Mouse (Mus musculus) midbrain, embryonic 10.5 days (tissue): ENCODE measurements around the gene Nf1. TPM values are rescaled to one million over a fixed set of nuclear protein-coding genes. Genes with fewer than 3 reads are reported as not detected.

Experiments
- DNase-seq: peaks from one replicate; pipeline ENCODE4 v3.0.0-alpha.2; 2017; ENCODE audit warnings: low spot score
- H3K27ac ChIP-seq: fragments of 300-500 bp; sonication (generic); replicated peaks from 2 replicates; pipeline ENCODE4 v1.5.1; 2016; ENCODE audit warnings: mild to moderate bottlenecking
- H3K27me3 ChIP-seq: fragments of 300-500 bp; sonication (generic); 2 replicates; pipeline ENCODE4 v1.6.1; 2016; ENCODE audit warnings: low read depth, mild to moderate bottlenecking; ENCODE audit not compliant: poor library complexity, severe bottlenecking
- H3K36me3 ChIP-seq: fragments of 300-500 bp; sonication (generic); 2 replicates; pipeline ENCODE4 v1.6.1; 2016; ENCODE audit warnings: mild to moderate bottlenecking, moderate library complexity
- H3K4me1 ChIP-seq: fragments of 300-500 bp; sonication (generic); 2 replicates; pipeline ENCODE4 v1.6.1; 2016
- H3K4me3 ChIP-seq: fragments of 300-500 bp; sonication (generic); 2 replicates; pipeline ENCODE4 v1.5.1; 2016; ENCODE audit warnings: mild to moderate bottlenecking, moderate library complexity
- H3K9me3 ChIP-seq: fragments of 300-500 bp; sonication (generic); replicated peaks from 2 replicates; pipeline ENCODE4 v1.6.1; 2016; ENCODE audit warnings: mild to moderate bottlenecking
- WGBS: fragments of 180-500 bp; shearing (Covaris S2); methylation state at CpG from one replicate; pipeline ENCODE4 v1.1.7; 2016; 5-methylcytosine and 5-hydroxymethylcytosine counted together
- polyA plus RNA-seq: library from polyadenylated mRNA; unstranded; fragments of >200 nt; fragmentation: Nextera tagmentation; extraction: Ambion mirVana; gene quantifications from 2 replicates; pipeline ENCODE4 v1.2.1, GENCODE M21; 2016

Nf1 gene
- polyA plus RNA-seq, 1 experiment from 2014 or later, result 6.7 TPM

DNA sequence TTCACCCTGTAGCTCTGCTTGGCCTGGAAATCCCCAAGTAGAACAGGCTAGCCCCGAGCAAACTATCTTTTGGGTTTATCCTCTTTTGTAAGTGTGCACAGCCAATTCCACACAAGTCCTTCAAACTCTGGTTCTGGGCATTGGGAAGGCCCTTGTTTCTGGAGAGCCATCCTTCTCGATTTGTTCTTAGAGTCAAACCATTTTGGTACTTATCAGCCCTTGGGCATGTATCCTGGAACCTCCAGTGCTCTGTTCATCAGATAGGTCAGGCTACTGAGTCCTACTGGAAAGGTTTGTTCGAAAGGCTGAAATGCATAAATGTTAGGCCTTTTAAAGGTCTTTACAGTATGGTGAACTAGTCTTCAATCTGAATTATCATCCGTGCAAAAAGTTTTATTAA is 872 bp upstream of the Nf1 start:
- Histone ChIP-seq H3K27me3 (0 out of 2 replicates have a peak, but pooled peaks cover 5% of the 10 kb centered on the region), H3K4me1 (peaks cover 26% of the 10 kb centered on the region), H3K36me3 (peaks cover 19% of the 10 kb centered on the region), H3K27ac (peak overlapping the region; percentile 100), H3K9me3 (peaks cover 6% of the 10 kb centered on the region; the same call in 1 of the 2 replicates), H3K4me3 (peak overlapping the region; percentile 100)
- no peak for DNase-seq
- WGBS, result 48% methylated on average over 4 of the region's 4 CpGs

DNA sequence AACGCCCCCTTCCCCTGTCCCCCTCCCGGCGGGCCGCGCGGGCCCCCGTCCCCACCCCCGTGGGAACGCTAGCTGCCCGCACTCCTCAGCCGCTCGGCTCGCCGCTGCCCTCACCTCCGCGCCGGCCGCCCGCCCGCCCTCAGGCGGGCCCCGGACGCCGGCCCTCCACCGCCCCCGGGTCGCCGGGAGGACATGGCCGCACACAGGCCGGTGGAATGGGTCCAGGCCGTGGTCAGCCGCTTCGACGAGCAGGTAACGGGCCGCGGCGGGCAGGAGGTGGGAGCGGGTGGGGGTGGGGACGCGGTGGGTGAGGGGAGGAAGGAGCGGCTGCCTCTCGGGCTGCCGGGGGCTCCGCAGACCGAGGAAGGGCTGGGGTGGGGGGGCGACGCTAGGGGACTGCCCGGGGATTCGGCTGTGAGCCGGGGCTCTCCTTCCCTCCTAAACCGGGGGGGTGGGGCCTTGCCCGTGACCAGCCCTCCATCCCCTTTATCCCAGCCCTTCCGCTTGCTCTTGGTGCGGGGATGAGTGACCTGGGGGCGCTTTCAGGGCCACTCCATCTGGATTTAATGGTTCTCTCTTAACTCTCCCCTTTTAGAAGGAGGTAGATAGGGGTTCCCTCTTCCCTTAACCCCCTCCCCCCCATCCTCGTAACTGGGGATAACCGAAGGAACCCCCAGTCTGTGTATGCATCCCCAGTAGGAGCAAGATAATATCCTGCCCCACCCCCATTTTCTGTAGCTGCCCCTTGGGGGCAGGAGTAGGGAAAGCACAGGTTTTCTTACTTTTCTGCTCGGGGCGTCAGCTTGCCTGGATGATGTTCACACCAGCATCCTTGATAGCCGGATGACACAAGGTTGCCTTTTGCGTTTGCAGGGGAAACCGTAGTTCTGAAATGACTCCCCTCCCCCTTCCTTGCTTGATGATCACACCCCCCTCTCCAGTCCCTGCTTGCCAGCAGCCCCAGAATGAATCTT is 602 bp downstream of the Nf1 start:
- peak; percentile 65 for DNase-seq
- 1% methylated on average over 47 of the region's 63 CpGs for WGBS
- H3K4me1 ChIP-seq, result peaks cover 26% of the 10 kb centered on the region
- H3K36me3 ChIP-seq, result peaks cover 33% of the 10 kb centered on the region
- H3K9me3 ChIP-seq, result peaks cover 6% of the 10 kb centered on the region; the same call in 1 of the 2 replicates
- H3K4me3 ChIP-seq, result peak overlapping the region; percentile 100
- 0 out of 2 replicates have a peak, but pooled peaks cover 5% of the 10 kb centered on the region for H3K27me3 ChIP-seq
- peak overlapping the region; percentile 100 for H3K27ac ChIP-seq

DNA sequence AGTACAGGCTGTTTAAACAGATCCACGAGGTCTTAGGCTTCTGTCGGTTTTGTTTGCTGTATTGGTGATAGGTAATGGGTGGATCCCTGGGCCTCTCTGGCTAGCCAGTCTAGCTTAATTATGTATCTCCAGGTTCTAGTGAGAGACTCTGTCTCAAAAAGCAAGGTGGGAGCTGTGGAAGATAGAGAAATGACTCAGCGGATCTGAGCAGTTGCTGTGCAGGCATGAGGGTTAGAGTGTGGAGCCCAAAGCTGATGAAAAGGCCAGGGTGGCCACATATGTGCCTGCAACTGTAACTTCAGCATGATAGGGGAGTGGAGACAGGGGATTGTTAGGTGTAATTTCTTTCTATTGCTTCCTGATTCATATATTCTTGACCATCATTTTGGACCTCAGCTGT is 17.5 kb downstream of the Nf1 start:
- no peaks in the 10 kb centered on the region for H3K9me3 ChIP-seq
- H3K4me3 ChIP-seq, result no peak overlapping the region
- no peaks in the 10 kb centered on the region for H3K27me3 ChIP-seq
- 88% methylated on average over 3 of the region's 3 CpGs for WGBS
- H3K36me3 ChIP-seq, result 0 out of 2 replicates have a peak, but pooled peaks cover 9% of the 10 kb centered on the region
- H3K27ac ChIP-seq, result no peak overlapping the region
- no peak for DNase-seq
- H3K4me1 ChIP-seq, result no peaks in the 10 kb centered on the region

DNA sequence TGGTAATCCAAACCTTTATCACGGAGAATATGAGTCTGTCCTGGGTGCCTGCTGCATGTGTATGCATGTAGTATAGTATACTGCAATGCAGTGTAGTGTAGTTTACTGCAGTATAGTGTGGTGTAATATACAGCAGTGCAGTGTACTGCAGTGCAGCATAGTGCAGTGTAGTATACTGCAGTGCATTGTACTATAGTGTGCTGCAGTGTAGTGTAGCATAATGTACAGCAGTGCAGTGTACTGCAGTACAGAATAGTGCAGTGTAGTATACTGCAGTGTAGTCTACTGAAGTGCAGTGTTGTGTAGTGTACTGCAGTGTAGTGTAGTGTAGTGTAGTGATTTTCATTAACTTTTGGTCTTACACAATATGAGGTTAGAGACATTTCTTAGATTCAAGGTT is 17.9 kb downstream of the Nf1 start:
- 96% methylated on average over 1 of the region's 1 CpGs for WGBS
- no peak overlapping the region for H3K27ac ChIP-seq
- no peaks in the 10 kb centered on the region for H3K27me3 ChIP-seq
- H3K36me3 ChIP-seq, result 0 out of 2 replicates have a peak, but pooled peaks cover 9% of the 10 kb centered on the region
- no peaks in the 10 kb centered on the region for H3K4me1 ChIP-seq
- no peak overlapping the region for H3K4me3 ChIP-seq
- DNase-seq, result no peak
- H3K9me3 ChIP-seq, result no peaks in the 10 kb centered on the region

DNA sequence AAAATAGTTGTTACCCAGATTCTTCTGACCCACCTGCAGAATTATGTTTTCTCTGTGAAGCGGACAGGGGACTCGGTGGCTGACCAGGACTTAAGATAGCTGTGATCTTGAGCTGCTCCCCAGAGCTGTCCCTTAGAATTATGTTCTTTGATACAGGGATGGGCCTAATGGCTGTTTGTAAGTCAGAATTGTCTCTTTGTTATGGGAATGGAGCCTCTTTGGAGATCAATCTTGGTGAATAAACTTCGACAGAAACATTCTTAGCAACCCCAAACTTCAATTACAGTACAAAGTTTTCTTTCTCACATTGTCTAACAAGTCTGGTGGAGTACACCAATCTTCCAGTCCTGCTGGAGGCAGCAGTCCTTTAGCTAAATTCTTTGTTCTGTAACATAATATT is 25.5 kb downstream of the Nf1 start:
- H3K27me3 ChIP-seq, result no peaks in the 10 kb centered on the region
- no peak overlapping the region for H3K27ac ChIP-seq
- H3K4me1 ChIP-seq, result peaks cover 14% of the 10 kb centered on the region
- DNase-seq, result no peak
- peaks cover 9% of the 10 kb centered on the region; the same call in 1 of the 2 replicates for H3K36me3 ChIP-seq
- no peak overlapping the region for H3K4me3 ChIP-seq
- H3K9me3 ChIP-seq, result 0 out of 2 replicates have a peak, but pooled peaks cover 3% of the 10 kb centered on the region
- 92% methylated on average over 3 of the region's 3 CpGs for WGBS

DNA sequence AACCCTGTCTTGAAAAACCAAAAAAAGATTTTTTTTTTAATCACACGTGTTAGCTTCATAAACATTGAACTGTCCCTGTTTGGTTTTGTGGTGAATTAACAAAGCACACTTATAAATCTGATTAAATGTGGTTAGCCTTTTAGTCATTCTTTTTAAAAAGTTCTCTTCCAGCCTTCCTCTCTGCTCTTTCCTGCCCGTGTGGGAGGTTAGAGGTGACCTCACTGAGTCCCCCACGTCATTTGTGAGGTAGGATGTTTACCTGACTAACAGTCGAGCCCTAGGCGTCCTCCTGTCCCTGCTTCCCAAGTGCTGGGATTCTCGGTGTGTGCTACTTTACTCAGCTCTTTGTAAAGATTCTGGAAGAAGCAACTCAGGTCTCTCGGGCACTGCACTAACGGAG is 26.8 kb downstream of the Nf1 start:
- WGBS, result 55% methylated on average over 8 of the region's 8 CpGs
- Histone ChIP-seq H3K27ac (no peak overlapping the region), H3K36me3 (peaks cover 16% of the 10 kb centered on the region), H3K9me3 (0 out of 2 replicates have a peak, but pooled peaks cover 3% of the 10 kb centered on the region), H3K27me3 (no peaks in the 10 kb centered on the region), H3K4me1 (peaks cover 14% of the 10 kb centered on the region), H3K4me3 (no peak overlapping the region)
- DNase-seq, result no peak

DNA sequence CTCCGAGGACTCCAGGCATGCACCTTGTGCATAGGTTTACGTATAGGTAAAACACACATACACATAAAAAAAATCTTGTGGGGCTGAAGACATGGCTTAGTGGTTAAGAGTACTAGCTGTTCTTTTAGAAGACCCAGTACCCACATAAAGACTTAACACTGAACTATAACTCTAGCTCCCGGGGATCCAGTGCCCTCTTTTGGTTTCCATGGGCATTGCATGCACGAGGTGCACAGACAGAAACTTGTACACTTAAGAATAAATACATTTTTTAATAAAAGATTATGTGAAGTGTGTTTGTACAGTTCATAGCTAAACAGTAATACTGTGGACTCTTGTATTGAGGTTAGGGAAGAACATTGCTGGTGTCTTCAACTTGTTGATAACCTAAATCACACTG is 33.5 kb downstream of the Nf1 start:
- H3K4me3 ChIP-seq, result no peak overlapping the region
- H3K9me3 ChIP-seq, result no peaks in the 10 kb centered on the region
- H3K27ac ChIP-seq, result no peak overlapping the region
- 93% methylated on average over 4 of the region's 4 CpGs for WGBS
- peaks cover 24% of the 10 kb centered on the region for H3K36me3 ChIP-seq
- DNase-seq, result no peak
- no peaks in the 10 kb centered on the region for H3K27me3 ChIP-seq
- H3K4me1 ChIP-seq, result no peaks in the 10 kb centered on the region

DNA sequence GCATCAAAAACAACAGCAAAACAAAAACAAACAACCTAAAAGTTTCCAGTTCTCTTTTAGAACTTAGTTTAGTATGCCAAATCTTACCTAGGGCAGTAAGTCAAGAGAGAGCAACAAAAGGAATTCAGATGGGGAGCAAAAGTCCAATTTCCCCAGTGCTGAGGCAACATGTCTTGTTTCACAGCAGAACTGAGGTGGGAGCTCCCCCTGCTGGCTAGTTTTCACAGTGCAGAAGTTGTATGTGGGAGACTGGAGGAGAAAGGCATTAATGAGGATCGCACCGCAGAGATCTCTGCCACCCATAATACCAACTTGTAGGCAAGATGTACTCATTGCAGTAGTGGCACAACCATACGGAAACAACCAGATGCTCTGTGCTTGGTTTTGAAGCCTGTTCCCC is 58.8 kb downstream of the Nf1 start:
- Histone ChIP-seq H3K27me3 (no peaks in the 10 kb centered on the region), H3K9me3 (no peaks in the 10 kb centered on the region), H3K36me3 (peaks cover 74% of the 10 kb centered on the region), H3K4me1 (no peaks in the 10 kb centered on the region), H3K27ac (no peak overlapping the region), H3K4me3 (no peak overlapping the region)
- DNase-seq, result peak; percentile 82
- 75% methylated on average over 3 of the region's 3 CpGs for WGBS

DNA sequence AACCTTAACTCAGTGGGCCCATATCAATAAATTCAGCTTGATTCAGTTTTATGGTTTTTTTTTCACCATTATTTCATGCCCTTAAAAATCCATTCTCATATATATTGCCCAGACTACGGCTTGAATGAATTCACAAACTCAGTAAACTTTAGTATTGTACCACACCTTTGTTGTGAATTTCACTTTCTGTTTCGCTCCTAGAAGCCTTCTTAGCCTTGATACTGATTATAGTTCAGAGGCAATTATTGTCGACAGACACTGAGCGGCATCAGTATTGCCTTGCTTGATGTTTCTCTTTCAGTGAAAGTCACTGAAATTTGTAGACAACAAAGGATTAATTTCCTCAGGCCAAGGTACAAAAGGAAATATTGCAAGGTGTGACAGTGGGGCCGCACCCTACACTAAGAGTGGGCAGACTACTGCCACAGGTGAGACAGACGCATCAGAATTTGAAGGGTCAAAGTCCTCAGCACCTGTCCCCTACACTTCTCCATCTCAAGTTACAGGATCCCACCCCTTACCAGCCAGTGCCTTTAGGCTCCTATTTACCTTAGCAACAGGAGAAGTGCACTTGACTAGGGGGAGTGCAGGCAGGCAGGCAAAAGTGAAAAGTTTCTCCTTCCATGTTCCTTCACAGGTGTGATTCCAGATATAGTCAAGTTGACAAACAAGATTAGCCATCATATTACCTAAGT is 64.3 kb downstream of the Nf1 start:
- no peak overlapping the region for H3K4me3 ChIP-seq
- peaks cover 84% of the 10 kb centered on the region for H3K36me3 ChIP-seq
- H3K4me1 ChIP-seq, result no peaks in the 10 kb centered on the region
- H3K27me3 ChIP-seq, result no peaks in the 10 kb centered on the region
- no peaks in the 10 kb centered on the region for H3K9me3 ChIP-seq
- H3K27ac ChIP-seq, result no peak overlapping the region
- no peak for DNase-seq
- 95% methylated on average over 6 of the region's 6 CpGs for WGBS

DNA sequence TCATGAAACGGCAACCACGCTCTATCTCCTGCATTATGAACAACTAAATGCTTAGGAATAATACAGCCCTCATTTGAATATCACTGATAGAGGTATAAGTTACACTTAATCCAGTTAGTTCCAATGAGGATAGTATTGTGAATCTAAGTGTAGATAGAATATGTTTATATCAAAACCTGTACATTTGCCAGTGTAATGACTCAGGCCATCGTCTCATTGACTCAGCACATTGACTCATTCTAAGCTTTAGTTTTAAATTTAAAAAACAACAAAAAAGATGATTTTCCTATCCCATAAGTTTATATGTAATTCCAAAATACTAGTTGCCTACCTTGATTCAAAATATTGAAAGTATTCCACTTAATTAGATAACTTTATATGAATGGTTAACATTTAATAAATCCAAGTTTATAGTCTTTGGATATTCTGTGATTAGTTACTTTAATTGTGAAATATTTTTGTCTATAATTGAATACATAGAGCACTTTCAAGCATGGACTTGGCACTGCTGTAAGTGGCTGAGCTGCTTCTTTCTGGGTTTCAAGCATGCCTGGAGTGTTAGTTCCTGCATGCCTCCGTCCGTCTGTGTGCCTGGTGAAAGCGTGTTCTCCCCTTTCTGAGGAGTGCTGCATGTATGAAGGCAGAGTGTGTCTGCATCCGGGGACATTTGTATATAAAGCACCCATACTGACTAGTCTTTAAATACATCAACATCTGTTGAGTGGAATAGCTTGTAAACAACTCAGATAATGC is 74.4 kb downstream of the Nf1 start:
- DNase-seq, result no peak
- Histone ChIP-seq H3K27me3 (no peaks in the 10 kb centered on the region), H3K9me3 (no peaks in the 10 kb centered on the region), H3K4me1 (no peaks in the 10 kb centered on the region), H3K36me3 (peaks cover 59% of the 10 kb centered on the region), H3K4me3 (no peak overlapping the region), H3K27ac (no peak overlapping the region)
- 94% methylated on average over 7 of the region's 7 CpGs for WGBS

DNA sequence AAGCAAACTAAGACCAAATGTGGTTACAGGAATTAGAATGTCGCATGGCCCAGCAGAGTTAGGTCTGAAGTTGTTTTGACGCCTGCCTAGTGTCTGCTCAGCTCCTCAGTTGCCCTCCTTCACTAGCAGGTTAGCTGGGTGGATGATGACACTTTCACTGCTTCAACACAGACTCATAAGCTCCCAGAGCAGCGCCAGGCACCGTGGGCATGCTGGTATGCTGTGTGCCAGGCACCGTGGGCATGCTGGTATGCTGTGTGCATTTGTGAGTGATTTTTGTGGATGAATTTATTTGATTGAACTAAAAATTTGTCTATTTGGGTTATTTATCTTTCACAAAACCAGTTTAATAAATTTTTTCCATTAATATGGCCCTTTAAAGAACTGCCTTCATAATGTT is 83.0 kb downstream of the Nf1 start:
- DNase-seq, result no peak
- 93% methylated on average over 5 of the region's 5 CpGs for WGBS
- H3K27me3 ChIP-seq, result no peaks in the 10 kb centered on the region
- H3K36me3 ChIP-seq, result peaks cover 38% of the 10 kb centered on the region
- H3K4me3 ChIP-seq, result no peak overlapping the region
- peaks cover 6% of the 10 kb centered on the region for H3K4me1 ChIP-seq
- H3K9me3 ChIP-seq, result no peaks in the 10 kb centered on the region
- H3K27ac ChIP-seq, result no peak overlapping the region

DNA sequence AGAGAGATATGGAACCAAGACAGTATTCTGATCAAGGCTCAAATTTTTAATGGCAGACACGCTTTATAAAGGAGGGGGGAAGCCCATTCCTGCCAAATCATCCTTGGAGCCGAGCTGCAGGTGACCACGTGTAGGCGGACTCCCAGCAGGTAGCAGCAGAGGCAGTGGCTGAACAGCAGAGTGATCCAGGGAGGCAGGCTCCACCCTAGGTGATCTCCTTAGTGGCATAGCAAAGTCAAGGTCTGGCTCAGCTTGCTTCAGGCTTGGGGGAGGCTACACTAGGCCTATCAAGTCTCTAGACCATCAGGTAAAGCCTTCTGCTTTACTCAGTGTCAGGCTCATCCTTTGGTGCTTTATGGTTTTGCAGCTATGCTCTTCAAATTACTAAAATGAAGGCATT is 87.1 kb downstream of the Nf1 start:
- no peak overlapping the region for H3K27ac ChIP-seq
- no peak overlapping the region for H3K4me3 ChIP-seq
- no peak for DNase-seq
- H3K27me3 ChIP-seq, result no peaks in the 10 kb centered on the region
- peaks cover 26% of the 10 kb centered on the region for H3K36me3 ChIP-seq
- H3K9me3 ChIP-seq, result no peaks in the 10 kb centered on the region
- 54% methylated on average over 4 of the region's 4 CpGs for WGBS
- peaks cover 12% of the 10 kb centered on the region for H3K4me1 ChIP-seq
